Mouse (Mus musculus) myocyte (in vitro differentiated cells): Measurements from ENCODE around the gene P3h2. TPM values are rescaled to one million over a fixed set of nuclear protein-coding genes. Genes with fewer than 3 reads are reported as not detected.

Experiments used
- H3K27me3 ChIP-seq: one replicate; pipeline ENCODE4 v1.6.1; 2011; ENCODE audit not compliant: control insufficient read depth, insufficient read depth, insufficient read length
- H3K36me3 ChIP-seq: one replicate; pipeline ENCODE4 v1.6.1; 2011; ENCODE audit not compliant: control insufficient read depth, insufficient read depth
- H3K4me2 ChIP-seq: one replicate; pipeline ENCODE4 v1.6.1; 2011; ENCODE audit warnings: low read depth, control low read depth
- H3K4me3 ChIP-seq: one replicate; pipeline ENCODE4 v1.5.1; 2011; ENCODE audit warnings: mild to moderate bottlenecking, control low read depth, moderate library complexity
- H3K79me2 ChIP-seq: one replicate; pipeline ENCODE4 v1.6.1; 2011; ENCODE audit not compliant: control insufficient read depth, insufficient read depth
- H3ac ChIP-seq: one replicate; pipeline ENCODE4 v1.6.1; 2011; ENCODE audit not compliant: control insufficient read depth, insufficient read length
- CEBPB ChIP-seq: IDR thresholded peaks from 2 replicates; pipeline ENCODE4 v1.6.1; 2011; ENCODE audit warnings: mild to moderate bottlenecking, moderate library complexity; ENCODE audit not compliant: poor library complexity, insufficient read depth, severe bottlenecking
- E2F4 ChIP-seq: IDR thresholded peaks from one replicate; pipeline ENCODE4 v1.6.1; 2011; ENCODE audit warnings: mild to moderate bottlenecking, control low read depth, moderate library complexity; ENCODE audit not compliant: insufficient read depth
- MAX ChIP-seq: IDR thresholded peaks from one replicate; pipeline ENCODE4 v1.6.1; 2011; ENCODE audit warnings: low read depth, mild to moderate bottlenecking, control low read depth
- MYOD1 ChIP-seq, 3 experiments: IDR thresholded peaks; one replicate each; pipeline ENCODE4 v1.6.1; 2011; ENCODE audit warnings: control low read depth in 2 of 3, low read depth in 2 of 3, mild to moderate bottlenecking in 2 of 3, moderate library complexity in 1 of 3; ENCODE audit not compliant: insufficient read length in 2 of 3, control insufficient read depth in 1 of 3
- MYOG ChIP-seq, 3 experiments: IDR thresholded peaks; one replicate each; pipeline ENCODE4 v1.6.1; 2011; ENCODE audit warnings: control low read depth in 2 of 3, low read depth in 2 of 3, mild to moderate bottlenecking in 2 of 3; ENCODE audit not compliant: insufficient read length in 2 of 3, control insufficient read depth in 1 of 3, insufficient read depth in 1 of 3
- POLR2A ChIP-seq: IDR thresholded peaks from one replicate; pipeline ENCODE4 v1.6.1; 2011; ENCODE audit warnings: low read depth, mild to moderate bottlenecking, control low read depth, moderate library complexity; ENCODE audit not compliant: insufficient read length
- POLR2AphosphoS2 ChIP-seq: IDR thresholded peaks from one replicate; pipeline ENCODE4 v1.6.1; 2011; ENCODE audit warnings: low read depth, control low read depth; ENCODE audit not compliant: insufficient read length
- REST ChIP-seq: IDR thresholded peaks from one replicate; pipeline ENCODE4 v1.6.1; 2011; ENCODE audit warnings: mild to moderate bottlenecking, control low read depth, moderate library complexity; ENCODE audit not compliant: insufficient read depth, insufficient read length
- SRF ChIP-seq: IDR thresholded peaks from one replicate; pipeline ENCODE4 v1.6.1; 2011; ENCODE audit warnings: low read depth; ENCODE audit not compliant: control insufficient read depth, insufficient read length
- TCF12 ChIP-seq: IDR thresholded peaks from one replicate; pipeline ENCODE4 v1.6.1; 2011; ENCODE audit warnings: mild to moderate bottlenecking, control low read depth; ENCODE audit not compliant: poor library complexity, insufficient read depth, severe bottlenecking
- TCF3 ChIP-seq: IDR thresholded peaks from one replicate; pipeline ENCODE4 v1.6.1; 2011; ENCODE audit warnings: low read depth, control low read depth; ENCODE audit not compliant: insufficient read length
- USF1 ChIP-seq: IDR thresholded peaks from one replicate; pipeline ENCODE4 v1.6.1; 2011; ENCODE audit warnings: low read depth, mild to moderate bottlenecking, control low read depth, moderate library complexity
- polyA plus RNA-seq: library from polyadenylated mRNA; unstranded; fragments of >200 nt; fragmentation: generic; extraction: Trizol; gene quantifications from one replicate; pipeline ENCODE4 v1.2.1, GENCODE M21; 2012; ENCODE audit warnings: missing spikeins

Gene P3h2
- polyA plus RNA-seq, 1 experiment = 0.88 TPM

DNA sequence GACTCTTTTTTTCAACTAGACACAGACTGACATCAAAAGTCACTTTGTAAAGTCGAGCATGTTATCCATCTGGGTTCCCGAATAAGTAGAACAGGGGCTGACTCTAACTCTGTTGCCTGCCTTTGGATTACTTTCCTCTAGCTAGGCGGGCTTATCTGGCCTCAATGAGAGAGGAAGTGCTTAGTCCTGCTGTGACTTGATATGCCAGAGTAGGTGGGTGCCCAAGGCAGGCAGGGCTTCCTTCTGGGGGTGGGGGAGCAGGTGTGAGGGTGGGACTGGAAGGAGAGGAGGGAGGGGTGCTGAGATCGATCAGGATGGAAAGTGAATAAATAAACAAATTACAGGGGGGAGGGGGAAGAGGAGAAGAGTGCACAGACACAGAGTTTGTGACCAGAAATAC, 11.7 kb downstream of the P3h2 start:
- Histone ChIP-seq H3K4me3 (no peak overlapping the region), H3K79me2 (no peaks in the 10 kb centered on the region), H3K4me2 (no peak overlapping the region), H3K36me3 (no peaks in the 10 kb centered on the region), H3ac (no peak overlapping the region), H3K27me3 (no peaks in the 10 kb centered on the region)
- TF ChIP-seq USF1 = no peak
- TF ChIP-seq POLR2A = no peak

DNA sequence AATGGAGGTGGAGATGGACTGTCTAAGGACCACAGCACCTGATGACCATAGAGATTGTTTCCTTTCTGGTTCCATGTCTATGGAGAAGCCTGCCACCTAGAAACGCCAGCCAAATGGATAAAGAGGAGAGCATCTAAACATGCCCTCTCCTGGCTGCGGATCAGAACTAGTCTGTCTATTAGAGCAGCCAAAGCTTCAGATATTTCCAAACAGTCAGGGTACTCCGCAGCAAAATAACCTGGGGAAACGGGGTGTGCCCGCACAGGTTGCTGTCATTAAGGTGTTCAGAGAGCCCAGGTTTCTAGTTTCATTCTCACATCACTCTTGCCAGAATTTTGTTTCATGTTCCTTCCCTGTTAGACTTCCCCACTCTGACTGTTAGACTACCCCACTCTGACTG, 16.6 kb downstream of the P3h2 start:
- Histone ChIP-seq H3K27me3 (no peaks in the 10 kb centered on the region), H3K4me2 (no peak overlapping the region), H3ac (no peak overlapping the region), H3K4me3 (no peak overlapping the region), H3K79me2 (no peaks in the 10 kb centered on the region), H3K36me3 (no peaks in the 10 kb centered on the region)
- TF ChIP-seq USF1 (no peak), E2F4 (no peak), MAX (no peak), TCF3 (no peak), POLR2AphosphoS2 (no peak), REST (no peak), MYOG (IDR thresholded peaks at IDR 0.05; ENCODE audit: control insufficient read depth in 1 of 3, insufficient read depth in 1 of 3, insufficient read length in 2 of 3, low read depth in 2 of 3) (no peak), MYOD1 (IDR thresholded peaks at IDR 0.05; ENCODE audit: control insufficient read depth in 1 of 3, insufficient read length in 2 of 3, low read depth in 2 of 3) (no peak), CEBPB (no peak), POLR2A (no peak), TCF12 (no peak), SRF (no peak)

DNA sequence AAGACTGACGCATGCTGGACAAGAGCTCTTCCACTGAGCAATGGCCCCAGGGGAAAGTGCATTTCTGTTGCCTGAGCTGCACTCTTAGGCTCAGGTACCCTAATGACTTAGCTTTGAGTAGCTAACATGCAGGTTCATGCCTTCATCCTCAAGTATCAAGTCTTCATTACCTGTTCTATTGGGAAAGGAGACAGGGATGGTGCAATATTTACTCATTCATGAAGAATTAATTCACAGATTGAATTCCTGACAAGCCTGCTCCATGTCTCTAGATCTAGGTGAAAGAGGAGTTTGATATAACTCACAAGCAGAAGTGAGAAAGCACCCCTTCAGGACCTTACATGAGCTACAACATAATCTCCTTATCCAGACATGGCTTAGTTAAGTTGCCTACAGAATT, 17.3 kb downstream of the P3h2 start:
- Histone ChIP-seq H3K4me2 (no peak overlapping the region), H3ac (no peak overlapping the region), H3K79me2 (no peaks in the 10 kb centered on the region), H3K36me3 (no peaks in the 10 kb centered on the region), H3K27me3 (no peaks in the 10 kb centered on the region), H3K4me3 (no peak overlapping the region)
- TF ChIP-seq E2F4 (no peak), POLR2A (no peak), SRF (no peak), REST (no peak), MYOD1 (IDR thresholded peaks at IDR 0.05; ENCODE audit: control insufficient read depth in 1 of 3, insufficient read length in 2 of 3, low read depth in 2 of 3) (no peak), USF1 (no peak), MAX (no peak), TCF3 (no peak), CEBPB (no peak), TCF12 (no peak), MYOG (IDR thresholded peaks at IDR 0.05; ENCODE audit: control insufficient read depth in 1 of 3, insufficient read depth in 1 of 3, insufficient read length in 2 of 3, low read depth in 2 of 3) (no peak), POLR2AphosphoS2 (no peak)

DNA sequence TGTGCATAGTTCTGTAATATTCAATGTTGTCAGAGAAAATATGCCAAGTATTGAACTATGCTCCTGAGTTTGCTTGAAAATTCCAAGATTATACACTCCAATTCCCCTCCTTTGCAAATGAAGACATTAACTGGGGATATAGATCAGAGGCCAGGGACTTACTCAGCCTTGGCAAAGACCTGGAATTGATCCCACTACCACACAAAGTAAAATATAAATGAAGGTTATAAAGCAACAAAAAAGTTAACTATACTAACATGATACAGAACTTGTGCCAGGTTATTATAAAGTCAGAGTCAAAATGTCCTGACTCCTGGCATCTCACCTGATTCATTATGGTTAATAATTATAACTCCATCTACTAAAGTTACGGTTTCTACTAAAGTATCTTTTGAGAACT, 18.6 kb downstream of the P3h2 start:
- H3ac ChIP-seq = no peak overlapping the region
- H3K79me2 ChIP-seq = no peaks in the 10 kb centered on the region
- H3K4me2 ChIP-seq = no peak overlapping the region
- TF ChIP-seq CEBPB = no peak
- TF ChIP-seq MYOG (IDR thresholded peaks at IDR 0.05; ENCODE audit: control insufficient read depth in 1 of 3, insufficient read depth in 1 of 3, insufficient read length in 2 of 3, low read depth in 2 of 3) = no peak
- no peak for TF ChIP-seq POLR2AphosphoS2
- TF ChIP-seq E2F4 = no peak
- no peak for TF ChIP-seq TCF3
- TF ChIP-seq SRF = no peak
- TF ChIP-seq REST = no peak
- no peak for TF ChIP-seq MYOD1 (IDR thresholded peaks at IDR 0.05; ENCODE audit: control insufficient read depth in 1 of 3, insufficient read length in 2 of 3, low read depth in 2 of 3)
- no peak for TF ChIP-seq USF1
- TF ChIP-seq POLR2A = no peak
- no peak for TF ChIP-seq TCF12
- no peak for TF ChIP-seq MAX
- no peaks in the 10 kb centered on the region for H3K36me3 ChIP-seq
- H3K4me3 ChIP-seq = no peak overlapping the region
- H3K27me3 ChIP-seq = no peaks in the 10 kb centered on the region

DNA sequence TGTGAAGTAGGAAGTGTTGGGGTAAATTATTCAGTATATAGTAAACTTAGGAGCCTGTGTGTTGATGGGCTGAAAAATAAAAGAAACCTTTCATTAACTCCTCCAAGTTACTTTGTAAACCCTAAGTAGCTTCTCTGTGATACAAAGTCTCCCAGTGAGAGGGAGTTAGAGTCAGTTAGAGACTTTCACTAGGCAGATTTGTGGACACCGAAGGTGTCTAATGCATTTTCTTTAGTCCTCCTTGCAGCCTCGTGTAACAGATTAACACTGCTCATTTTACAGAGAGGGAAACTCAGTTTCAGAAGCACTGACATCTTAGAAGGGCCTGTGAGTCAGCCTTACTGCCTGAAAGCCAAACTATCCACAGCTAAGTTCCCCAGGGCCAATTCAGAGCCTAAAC, 20.4 kb downstream of the P3h2 start:
- Histone ChIP-seq H3K36me3 (no peaks in the 10 kb centered on the region), H3K4me3 (no peak overlapping the region), H3K4me2 (no peak overlapping the region), H3ac (no peak overlapping the region), H3K79me2 (no peaks in the 10 kb centered on the region), H3K27me3 (no peaks in the 10 kb centered on the region)
- no peak for TF ChIP-seq MYOD1 (IDR thresholded peaks at IDR 0.05; ENCODE audit: control insufficient read depth in 1 of 3, insufficient read length in 2 of 3, low read depth in 2 of 3)
